Mouse (Mus musculus) fat pad, adult 2 months (tissue): ENCODE data around the gene Rce1.

Source experiments
- DNase-seq: peaks from one replicate; pipeline ENCODE4 v3.0.0-alpha.2; 2011; ENCODE audit warnings: low read depth, low spot score; ENCODE audit errors: extremely low read depth

The Rce1 gene

GRCm38 (mm10) chr19:4625179-4625828 is at the start of gene Rce1:
Rce1 (minus strand) TSS chr19:4625641.
- DNase-seq = no peak

- no peak for DNase-seq
Observed at GRCm38 (mm10) chr19:4672401-4672800, 47.0 kb upstream of the Rce1 start.

GRCm38 (mm10) chr19:4670776-4671175 is 45.3 kb upstream of the Rce1 start:
- DNase-seq = no peak

DNA sequence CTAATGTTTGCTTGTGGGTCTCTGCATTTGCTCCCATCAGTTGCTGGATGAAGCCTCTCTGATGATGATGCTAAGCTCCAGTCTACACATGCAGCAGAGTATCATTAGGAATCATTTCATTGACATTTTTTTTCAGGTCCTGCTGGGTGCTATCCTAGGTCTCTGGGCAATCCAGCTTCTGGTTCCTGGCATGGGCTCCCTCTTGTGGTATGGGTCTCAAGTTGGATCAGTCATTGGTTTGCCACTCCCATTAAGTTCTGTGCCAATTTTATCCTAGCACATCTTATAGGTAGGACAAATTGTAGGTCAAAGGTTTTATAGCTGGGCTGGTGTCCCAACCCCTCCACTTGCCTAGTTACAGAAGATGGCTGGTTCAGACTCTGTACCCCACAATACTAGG is 41.4 kb upstream of the Rce1 start:
- DNase-seq = no peak

- DNase-seq = no peak
Observed at GRCm38 (mm10) chr19:4658156-4658555, 32.7 kb upstream of the Rce1 start.

GRCm38 (mm10) chr19:4646917-4647492 is 21.6 kb upstream of the Rce1 start:
- DNase-seq = no peak

- DNase-seq = no peak
Observed at GRCm38 (mm10) chr19:4644271-4644670, 18.8 kb upstream of the Rce1 start.

- no peak for DNase-seq
Observed at GRCm38 (mm10) chr19:4635986-4636385, 10.5 kb upstream of the Rce1 start.

DNA sequence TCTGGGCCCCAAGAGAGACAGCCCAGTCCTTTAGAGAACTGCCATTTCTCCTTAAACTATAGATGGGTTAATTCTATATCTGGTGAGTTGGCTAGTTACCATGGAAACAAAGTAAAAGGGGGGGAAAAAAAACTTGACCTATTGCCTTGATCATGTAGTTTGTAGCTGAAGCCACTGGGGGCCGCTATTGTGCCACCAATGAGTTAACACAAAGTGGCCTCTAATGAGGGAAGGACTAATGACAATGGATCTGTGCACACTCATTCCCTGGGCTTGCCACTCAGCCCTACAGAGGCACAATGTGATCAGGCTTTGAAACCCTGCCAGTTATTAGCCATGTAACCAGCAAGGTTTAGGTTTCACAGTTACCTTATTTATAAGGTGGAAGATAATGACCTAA is 3.4 kb upstream of the Rce1 start:
- no peak for DNase-seq

DNA sequence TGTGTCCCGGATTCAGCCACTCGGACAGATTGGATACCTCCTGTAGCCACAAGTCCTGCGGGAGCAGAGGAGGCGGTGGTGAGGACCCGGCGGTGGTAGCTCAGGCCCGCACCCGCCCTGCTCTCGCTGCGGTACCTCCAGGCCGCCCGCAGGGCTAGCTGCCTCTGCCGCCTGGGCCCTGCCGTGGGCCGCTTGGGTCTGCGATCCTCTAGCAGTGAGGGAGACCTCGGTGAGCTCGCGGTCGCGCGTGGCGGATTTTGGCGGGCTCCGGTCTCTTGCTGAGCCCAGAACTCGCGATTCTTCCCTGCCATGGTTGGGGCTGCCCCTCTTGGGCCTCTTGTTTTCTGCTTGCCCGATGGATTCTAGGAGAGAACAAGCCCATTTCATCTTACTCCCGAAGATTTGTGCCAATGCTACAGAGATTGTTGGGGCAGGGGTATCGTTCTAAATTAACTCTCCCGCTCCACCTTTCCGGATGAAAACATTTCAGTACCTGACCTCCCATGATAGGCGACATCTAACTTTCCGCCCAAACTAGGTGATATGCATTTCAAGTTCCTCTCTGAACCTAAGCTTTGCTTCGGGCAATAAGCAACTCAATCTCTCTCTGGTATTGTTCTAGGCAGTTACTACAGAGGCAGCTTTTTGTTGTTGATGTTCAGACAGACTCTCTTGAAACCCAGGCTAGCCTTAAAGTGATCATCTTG is 541 bp upstream of the Rce1 start:
- DNase-seq = no peak

DNA sequence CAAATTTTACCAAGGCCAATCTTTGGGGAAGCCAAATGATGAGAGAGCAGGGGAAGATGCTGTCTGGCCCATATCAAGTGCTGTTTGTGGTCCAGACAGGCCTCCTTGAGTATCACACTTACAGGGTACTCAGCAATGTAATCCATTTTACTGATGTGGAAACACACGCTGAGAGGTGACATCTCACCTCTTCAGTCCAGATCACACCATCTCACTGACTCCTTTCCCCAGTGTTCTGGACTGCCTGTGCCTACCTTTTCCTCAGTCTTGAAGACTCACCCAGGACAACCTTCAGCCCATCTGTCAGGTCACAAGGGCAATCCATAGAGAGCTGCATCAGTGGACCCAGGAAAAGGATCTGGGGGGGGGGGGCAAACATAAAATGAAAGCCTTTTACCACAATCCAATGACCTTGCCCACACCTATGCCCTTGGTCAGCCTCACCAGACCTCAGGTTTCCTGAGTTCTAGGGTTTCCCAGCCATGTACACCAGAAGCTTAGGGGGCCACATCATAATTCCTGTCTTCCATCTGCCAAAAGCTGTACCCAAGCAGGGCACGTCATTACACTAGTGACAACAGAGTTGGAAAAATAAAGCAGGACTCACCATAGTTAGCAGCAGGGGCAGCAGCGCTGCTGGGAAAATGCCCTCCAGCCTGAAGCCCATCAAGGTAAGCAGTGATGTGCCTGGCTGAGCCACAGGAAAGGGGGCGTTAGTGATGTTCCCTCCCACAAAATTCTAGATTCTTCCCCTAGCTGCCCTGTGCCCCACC is 849 bp downstream of the Rce1 start:
- no peak for DNase-seq

DNA sequence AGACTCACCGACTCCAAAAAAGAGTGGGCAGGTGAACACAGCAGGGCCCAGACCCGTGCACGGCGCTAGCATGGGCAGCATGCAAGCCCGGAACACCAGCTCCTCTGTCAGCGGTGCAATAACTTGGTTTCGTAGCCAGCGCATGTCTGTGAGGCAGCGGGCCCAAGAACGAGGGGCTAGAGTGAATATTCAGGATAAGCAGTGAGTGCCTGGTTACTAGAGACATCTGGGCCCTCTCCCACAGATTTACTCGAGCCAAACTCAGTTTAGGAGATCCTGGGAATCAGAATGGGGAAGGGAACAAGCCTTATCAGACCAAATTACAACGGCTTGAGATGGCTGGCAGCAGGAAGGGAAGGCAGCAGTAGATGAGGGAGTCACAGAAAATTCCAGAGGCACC is 1.4 kb downstream of the Rce1 start:
- DNase-seq = no peak

GRCm38 (mm10) chr19:4623419-4623818 is 2.0 kb downstream of the Rce1 start:
- DNase-seq = no peak

DNA sequence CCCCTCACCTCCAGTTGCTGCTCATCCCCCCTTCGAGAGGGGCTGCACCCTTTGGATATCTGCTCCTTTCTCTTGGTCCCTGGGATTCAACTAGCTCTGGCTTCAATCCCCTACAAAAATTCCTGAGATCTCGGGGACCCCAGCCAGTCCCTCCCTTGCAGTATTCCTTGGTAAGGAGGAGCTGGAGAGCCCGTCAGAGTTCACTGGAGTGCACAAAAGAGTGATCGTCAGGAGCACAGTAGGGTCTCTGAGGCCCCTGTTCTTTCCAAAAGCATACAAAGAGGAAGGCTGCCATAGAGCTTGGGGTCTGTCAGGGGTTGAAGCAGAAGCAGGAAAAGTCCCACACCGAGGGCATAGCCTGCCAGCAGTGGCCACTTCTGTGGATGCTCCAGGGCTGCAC is 2.7 kb downstream of the Rce1 start:
- DNase-seq = no peak

DNA sequence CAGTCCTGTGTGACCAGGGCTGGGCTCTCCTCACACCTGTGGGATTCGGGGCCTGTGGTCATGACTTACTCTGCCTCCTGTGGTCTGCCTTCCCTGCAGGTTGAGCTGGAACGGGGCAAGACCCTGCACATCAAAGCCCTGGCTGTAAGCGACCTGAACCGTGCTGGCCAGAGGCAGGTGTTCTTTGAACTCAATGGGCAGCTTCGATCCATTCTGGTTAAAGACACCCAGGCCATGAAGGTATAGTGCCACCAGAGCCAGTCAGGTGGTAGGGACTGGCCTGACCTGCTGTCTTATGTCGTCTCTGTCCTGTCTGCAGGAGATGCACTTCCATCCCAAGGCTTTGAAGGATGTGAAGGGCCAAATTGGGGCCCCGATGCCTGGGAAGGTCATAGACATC is 4.7 kb downstream of the Rce1 start:
- no peak for DNase-seq

DNA sequence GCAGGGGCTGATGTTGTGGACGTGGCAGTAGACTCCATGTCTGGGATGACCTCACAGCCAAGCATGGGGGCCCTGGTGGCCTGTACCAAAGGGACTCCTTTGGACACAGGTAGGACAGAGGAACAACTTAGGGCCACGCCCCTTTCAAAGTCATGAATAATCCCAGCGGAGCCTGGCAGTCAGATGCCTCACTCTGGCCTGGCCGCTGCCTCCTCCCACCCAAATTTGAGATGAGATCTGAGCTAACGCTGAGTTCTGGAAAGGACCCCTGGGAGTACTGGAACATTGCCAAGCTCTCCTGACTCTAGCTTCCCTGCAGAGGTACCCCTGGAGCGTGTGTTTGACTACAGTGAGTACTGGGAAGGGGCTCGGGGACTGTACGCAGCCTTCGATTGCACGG is 6.0 kb downstream of the Rce1 start:
- DNase-seq = no peak

DNA sequence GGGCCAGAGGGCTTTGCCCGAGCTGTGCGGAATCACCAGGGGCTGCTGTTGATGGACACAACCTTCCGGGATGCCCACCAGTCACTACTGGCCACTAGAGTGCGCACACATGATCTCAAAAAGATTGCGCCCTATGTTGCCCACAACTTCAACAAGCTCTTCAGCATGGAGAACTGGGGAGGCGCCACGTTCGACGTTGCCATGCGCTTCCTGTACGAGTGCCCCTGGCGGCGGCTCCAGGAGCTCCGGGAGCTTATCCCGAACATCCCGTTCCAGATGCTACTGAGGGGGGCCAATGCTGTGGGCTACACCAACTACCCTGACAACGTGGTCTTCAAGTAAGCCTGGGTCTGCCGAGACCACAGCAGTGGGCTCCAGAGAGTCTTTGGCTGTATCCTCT is 7.3 kb downstream of the Rce1 start:
- DNase-seq = no peak

DNA sequence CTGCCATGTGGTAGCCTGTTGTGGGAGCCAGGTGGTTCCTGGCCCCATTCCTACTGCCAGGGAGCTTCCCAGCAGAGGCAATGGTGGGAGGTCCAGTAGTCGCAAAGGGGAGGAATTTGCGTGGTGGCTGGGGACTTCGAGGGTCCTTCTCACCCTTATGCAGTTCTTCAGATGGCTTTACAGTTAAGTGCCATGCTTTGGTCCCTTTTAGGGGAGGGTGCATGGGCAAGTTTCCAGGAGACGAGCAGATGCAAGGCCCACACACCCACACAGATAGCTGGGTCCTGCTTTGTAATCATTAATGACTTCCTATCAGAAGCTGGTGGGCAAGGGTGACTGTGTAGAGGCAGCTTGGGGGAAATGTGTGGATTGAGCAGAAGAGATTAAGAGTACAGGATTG is 8.9 kb downstream of the Rce1 start:
- no peak for DNase-seq

DNA sequence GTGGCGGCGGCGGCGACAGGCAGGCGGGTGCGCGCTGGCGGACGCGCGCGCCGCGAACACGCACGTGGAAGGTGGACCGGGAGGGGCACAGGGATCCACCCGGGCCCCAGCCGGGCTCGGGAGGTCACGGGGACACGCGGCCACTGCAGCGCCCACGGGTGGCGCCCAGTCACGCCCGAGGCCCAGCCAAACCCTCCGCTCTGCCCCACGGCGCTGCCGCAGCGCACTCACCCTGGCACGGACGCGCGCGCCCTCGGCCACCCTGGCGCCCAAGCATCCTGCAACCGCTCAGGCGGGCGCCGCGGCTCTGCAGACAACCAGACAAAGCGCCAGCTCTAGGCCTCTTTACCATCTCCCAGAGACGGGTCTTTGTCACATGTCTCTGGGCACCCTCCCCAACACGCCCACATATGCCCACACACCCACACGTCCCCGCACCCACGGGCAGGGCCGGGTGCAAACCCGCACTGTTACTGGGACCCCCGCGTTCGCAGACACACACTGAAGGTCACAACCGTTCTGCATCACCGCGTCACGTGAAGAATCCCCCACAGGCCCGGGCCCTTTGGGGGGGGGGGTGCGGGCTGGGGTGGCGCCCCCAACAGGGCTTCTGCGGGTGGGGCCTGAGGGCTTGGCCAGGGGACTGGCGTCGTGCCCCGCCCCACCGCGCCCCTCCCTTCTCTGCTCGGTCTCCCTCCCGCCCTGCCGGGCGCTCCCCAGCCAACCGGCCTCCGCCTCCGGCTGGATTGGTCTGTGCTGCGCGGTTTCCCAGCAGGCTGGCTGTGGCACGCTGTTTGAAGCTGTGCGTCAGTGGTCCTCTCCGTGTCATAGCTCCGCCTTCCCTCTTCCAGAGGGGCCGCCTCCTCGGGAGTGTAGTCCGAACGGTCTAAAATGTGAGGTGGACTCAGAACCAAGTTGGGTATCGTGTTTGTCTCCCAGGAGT is 10.0 kb downstream of the Rce1 start, which contains the start of gene Lrfn4:
Lrfn4 (minus strand) TSS at position 517 of the 943 bp plus-strand sequence.
- no peak for DNase-seq

DNA sequence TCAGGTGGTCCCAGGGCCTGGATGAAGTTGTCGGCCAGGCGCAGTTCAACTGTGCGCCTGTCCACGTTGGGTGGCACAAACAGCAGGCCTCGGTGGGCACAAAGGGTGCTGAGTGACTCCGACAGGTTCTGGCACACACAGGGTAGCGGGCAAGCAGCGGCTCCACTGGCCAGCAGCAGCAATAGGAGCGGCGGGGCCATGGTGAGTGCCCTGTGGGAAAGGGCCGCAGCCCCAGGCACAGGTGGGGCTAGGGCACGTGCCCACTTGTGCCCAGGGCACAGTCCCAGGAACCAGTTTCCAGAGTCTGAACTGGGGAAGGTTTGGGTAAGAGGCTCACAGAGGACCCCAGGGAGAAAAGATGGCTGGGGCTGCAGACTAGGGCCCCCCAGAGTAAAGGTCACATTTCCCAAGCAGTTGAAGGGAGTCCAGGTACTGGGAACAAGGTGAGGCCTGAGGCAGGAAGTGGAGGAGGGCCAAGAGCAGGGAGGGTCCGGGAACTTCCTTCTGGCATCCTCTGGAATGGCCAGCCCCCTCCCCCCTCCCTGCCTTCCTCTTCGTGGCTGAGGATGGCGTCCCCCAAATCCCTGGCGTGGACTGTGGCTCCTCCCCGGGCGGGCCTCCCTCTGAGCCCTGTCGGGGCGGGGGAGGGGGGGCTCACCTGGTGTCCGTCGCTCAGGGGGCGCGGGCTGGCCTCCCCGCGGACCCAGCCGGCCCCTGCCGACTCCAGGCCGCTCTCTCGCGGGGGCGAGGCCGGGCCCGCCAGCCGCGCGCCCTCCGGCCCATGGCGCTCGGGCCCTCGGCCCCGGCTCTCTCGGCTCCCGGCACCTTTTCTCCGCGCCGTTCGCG is 10.9 kb downstream of the Rce1 start:
- DNase-seq = no peak
